Mouse (Mus musculus): ENCODE measurements around the gene Rinl.

GRCm38 (mm10) chr7:28792391-28793185, 3.8 kb downstream of the Rinl start:
- TF ChIP-seq CTCF (IDR thresholded peaks at IDR 0.05; ENCODE audit: extremely low read depth, insufficient read length, insufficient replicate concordance, low read depth, low read length), result no peak
- TF ChIP-seq POLR2A (IDR thresholded peaks at IDR 0.05; ENCODE audit: low read depth, low read length), result no peak
